Mouse (Mus musculus) olfactory bulb, adult 2 months (tissue): ENCODE measurements around the gene Gps2. TPM values are rescaled to one million over a fixed set of nuclear protein-coding genes. Genes with fewer than 3 reads are reported as not detected.
"Not testable (repeated sequence)": the region's sequence is repeated elsewhere in the genome, so short reads cannot be mapped to it uniquely, and the experiment has no call there.

ENCODE experiments used
- H3K27ac ChIP-seq: fragments of 200-500 bp; 2 replicates; pipeline ENCODE4 v1.5.1; 2012; ENCODE audit warnings: low read depth, low read length; ENCODE audit not compliant: insufficient read depth
- H3K4me1 ChIP-seq: fragments of 200-500 bp; 2 replicates; pipeline ENCODE4 v1.6.1; 2012; ENCODE audit warnings: low read length; ENCODE audit not compliant: control insufficient read depth, insufficient read depth
- H3K4me3 ChIP-seq: fragments of 200-500 bp; 2 replicates; pipeline ENCODE4 v1.5.1; 2012; ENCODE audit warnings: mild to moderate bottlenecking, low read depth, low read length, moderate library complexity; ENCODE audit not compliant: insufficient read depth
- CTCF ChIP-seq: fragments of 200-500 bp; IDR thresholded peaks from 2 replicates; pipeline ENCODE4 v1.5.1; 2012; ENCODE audit warnings: low read depth, mild to moderate bottlenecking, low read length, moderate library complexity; ENCODE audit not compliant: insufficient read depth
- POLR2A ChIP-seq: fragments of 200-500 bp; IDR thresholded peaks from 2 replicates; pipeline ENCODE4 v1.6.1; 2012; ENCODE audit warnings: mild to moderate bottlenecking, low read depth, low read length, moderate library complexity; ENCODE audit not compliant: insufficient read depth
- WGBS: fragments of 180-500 bp; shearing (Covaris S2); methylation state at CpG from one replicate; pipeline ENCODE4 v1.1.7; 2018; 5-methylcytosine and 5-hydroxymethylcytosine counted together
- polyA plus RNA-seq: library from polyadenylated mRNA; stranded (reverse); fragments of >200 nt; gene quantifications from 2 replicates; pipeline ENCODE4 v1.2.4, GENCODE M21; 2012; ENCODE audit warnings: low replicate concordance; ENCODE audit not compliant: missing spikeins, insufficient read depth, insufficient read length

The Gps2 gene
- polyA plus RNA-seq, 1 experiment = not detected

DNA sequence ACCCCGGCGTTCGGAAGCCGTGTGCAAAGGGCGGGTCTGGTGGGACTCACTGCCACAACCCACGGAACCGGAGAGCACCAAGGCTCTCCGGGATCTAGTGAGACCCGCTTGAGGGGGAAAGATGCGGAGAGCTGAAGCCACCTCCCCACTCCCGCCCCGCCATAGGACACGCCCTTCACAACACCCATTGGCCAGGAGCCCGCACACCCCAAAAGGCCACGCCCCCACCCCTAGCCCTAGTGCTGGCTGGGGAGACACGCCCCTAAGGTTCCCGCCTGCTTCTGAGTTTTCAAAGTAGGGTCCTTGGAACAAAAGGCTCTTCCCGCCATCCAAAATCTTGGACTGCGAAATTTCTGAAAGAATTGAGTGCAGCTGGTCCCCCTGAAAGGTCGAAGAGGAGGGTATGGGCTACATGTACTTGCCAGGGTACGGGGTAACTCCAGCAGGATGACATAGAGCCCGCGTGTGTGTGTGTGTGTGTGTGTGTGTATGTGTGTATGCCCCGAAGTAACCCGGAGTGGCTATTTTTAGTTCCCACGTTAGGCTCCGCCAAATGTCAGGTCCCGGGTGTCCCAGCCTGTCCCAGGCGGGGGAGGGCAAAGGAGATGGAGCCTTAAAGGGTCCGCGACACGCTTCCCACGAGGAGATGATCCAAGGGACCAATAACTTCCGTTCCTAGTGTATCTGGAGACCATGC lies 34.5 kb downstream of the Gps2 start, which contains the start of gene Slc2a4:
Gene Slc2a4 (minus strand): TSS at position 123 of the 697 bp plus-strand sequence.
- Histone ChIP-seq H3K27ac (no peak within 1 kb of the TSS), H3K4me3 (peak within 1 kb of the TSS; percentile 20; the same call in 1 of the 2 replicates), H3K4me1 (peaks cover 11% of the 10 kb centered on the region)
- TF ChIP-seq POLR2A = no peak
- WGBS = under 1% methylated on average over 33 of the region's 34 CpGs

DNA sequence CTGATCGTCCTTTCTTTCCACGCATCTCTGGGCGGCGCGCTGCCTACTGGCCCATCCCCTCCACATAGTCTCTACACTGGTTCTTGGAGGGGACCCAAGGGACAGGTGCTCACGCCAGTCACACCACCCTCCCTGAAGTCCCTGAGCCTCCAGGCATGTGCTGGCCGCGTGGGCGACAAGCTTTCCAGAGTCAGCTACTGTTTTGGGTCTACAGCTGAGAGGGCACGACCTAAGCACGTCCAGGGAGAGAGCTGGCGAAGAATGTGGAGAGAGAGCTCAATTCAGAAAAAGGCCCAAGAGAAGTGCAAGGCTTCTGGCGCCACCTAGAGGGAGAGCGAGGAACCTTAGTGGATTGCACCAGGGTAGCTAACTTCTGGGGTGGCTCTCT lies 35.1 kb downstream of the Gps2 start:
- Histone ChIP-seq H3K27ac (no peak overlapping the region), H3K4me1 (peaks cover 11% of the 10 kb centered on the region), H3K4me3 (no peak overlapping the region)
- WGBS = under 1% methylated on average over 14 of the region's 14 CpGs
- peak; percentile 50 for TF ChIP-seq CTCF
- no peak for TF ChIP-seq POLR2A

- WGBS = 45% methylated on average over 4 of the region's 4 CpGs
- no peak for TF ChIP-seq POLR2A
- TF ChIP-seq CTCF = no peak
- no peak overlapping the region for H3K27ac ChIP-seq
- H3K4me3 ChIP-seq = no peak overlapping the region
- H3K4me1 ChIP-seq = peaks cover 11% of the 10 kb centered on the region
These were observed 37.2 kb downstream of the Gps2 start for GRCm38 (mm10) chr11:69950807-69951459.

DNA sequence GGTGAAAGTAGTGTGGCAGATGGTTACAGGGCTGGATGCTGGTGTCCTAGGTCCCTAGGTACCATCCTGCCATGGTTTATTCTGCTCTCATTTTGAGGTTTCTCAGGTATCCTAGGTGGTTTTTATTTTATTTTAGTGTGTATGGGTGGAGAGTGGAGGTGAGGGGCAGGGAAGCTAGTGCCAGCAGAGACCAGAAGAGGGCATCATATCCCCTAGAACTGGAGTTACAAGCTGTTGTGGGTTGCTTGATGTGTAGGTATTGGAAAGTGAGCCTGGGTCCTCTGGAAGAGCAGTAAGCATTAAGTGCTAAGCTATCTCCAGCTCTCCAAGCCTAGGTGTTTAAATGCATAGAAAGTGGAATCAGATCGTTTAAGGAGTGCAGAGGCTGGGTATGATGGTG lies 38.6 kb downstream of the Gps2 start:
- no peak for TF ChIP-seq POLR2A
- TF ChIP-seq CTCF = no peak
- 36% methylated on average over 1 of the region's 1 CpGs for WGBS
- no peak overlapping the region for H3K27ac ChIP-seq
- no peak overlapping the region for H3K4me3 ChIP-seq
- peaks cover 11% of the 10 kb centered on the region for H3K4me1 ChIP-seq

- H3K4me1 ChIP-seq = peaks cover 4% of the 10 kb centered on the region
- H3K4me3 ChIP-seq = no peak overlapping the region
- no peak for TF ChIP-seq CTCF
- no peak for TF ChIP-seq POLR2A
- 66% methylated on average over 11 of the region's 11 CpGs for WGBS
- H3K27ac ChIP-seq = no peak overlapping the region
These were observed 39.7 kb downstream of the Gps2 start for GRCm38 (mm10) chr11:69953267-69953915.

GRCm38 (mm10) chr11:69955618-69956017 lies 41.9 kb downstream of the Gps2 start:
- not testable (repeated sequence) for H3K27ac ChIP-seq, H3K4me3 ChIP-seq, H3K4me1 ChIP-seq
- 82% methylated on average over 4 of the region's 4 CpGs for WGBS

DNA sequence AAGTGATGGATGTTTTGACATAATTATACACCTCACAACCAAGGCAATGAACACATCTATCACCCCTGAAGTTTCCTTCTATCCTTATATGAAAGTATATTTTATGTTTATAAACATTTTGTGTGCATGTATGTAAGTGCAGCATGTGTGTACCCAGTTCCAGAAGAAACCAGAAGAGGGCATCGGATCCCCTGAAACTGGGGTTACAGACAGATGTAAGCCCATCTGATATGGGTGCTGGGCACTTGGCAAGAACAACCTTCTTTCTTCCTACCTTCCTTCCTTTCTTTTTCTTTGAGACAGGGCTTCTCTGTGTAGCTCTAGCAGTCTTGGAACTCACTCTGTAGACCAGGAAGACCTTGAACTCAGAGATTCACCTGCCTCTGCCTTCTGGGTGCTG lies 42.5 kb downstream of the Gps2 start:
- WGBS = 76% methylated on average over 1 of the region's 1 CpGs

GRCm38 (mm10) chr11:69960616-69961015 lies 46.9 kb downstream of the Gps2 start:
- H3K4me3 ChIP-seq = no peak overlapping the region
- no peak overlapping the region for H3K27ac ChIP-seq
- TF ChIP-seq POLR2A (no peak), CTCF (no peak)
- H3K4me1 ChIP-seq = peaks cover 4% of the 10 kb centered on the region; the same call in 1 of the 2 replicates
- 19% methylated on average over 5 of the region's 5 CpGs for WGBS

More for the DNA sequence above, 42.5 kb downstream of the Gps2 start:
- Histone ChIP-seq H3K4me3 (no peak overlapping the region), H3K4me1 (no peaks in the 10 kb centered on the region), H3K27ac (no peak overlapping the region)
- TF ChIP-seq CTCF (no peak), POLR2A (no peak)

DNA sequence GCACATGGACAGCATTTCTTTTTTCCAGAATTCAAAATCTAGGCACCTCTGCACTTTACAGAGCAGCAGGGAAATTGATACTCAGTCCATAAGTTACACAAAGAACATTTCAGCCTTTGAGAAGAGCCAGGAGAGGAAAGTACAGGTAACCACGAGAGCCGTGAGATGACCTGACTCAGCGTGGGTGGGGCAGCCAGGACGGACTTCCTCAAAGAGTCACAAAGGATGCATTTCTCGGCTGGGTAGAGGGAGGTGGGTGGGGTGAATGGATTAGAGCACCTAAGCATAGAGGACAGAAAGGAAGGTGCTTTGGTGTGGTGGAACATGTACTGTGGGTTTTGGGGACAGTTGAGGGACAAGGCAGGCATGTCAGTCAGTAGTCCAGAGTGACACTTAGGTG lies 48.2 kb downstream of the Gps2 start:
- H3K4me1 ChIP-seq = peaks cover 12% of the 10 kb centered on the region; the same call in 1 of the 2 replicates
- TF ChIP-seq POLR2A (no peak), CTCF (no peak)
- H3K27ac ChIP-seq = no peak overlapping the region
- 47% methylated on average over 5 of the region's 5 CpGs for WGBS
- H3K4me3 ChIP-seq = no peak overlapping the region
